Mouse (Mus musculus) ES-Bruce4 (cell line): Measurements from ENCODE around the gene Ankrd63.

Experiments used
- CTCF ChIP-seq: IDR thresholded peaks from one replicate; pipeline ENCODE4 v1.8.1; 2011; ENCODE audit warnings: low read depth, low read length
- POLR2A ChIP-seq: IDR thresholded peaks from one replicate; pipeline ENCODE4 v1.8.1; 2011; ENCODE audit warnings: low read length; ENCODE audit not compliant: insufficient read depth

DNA sequence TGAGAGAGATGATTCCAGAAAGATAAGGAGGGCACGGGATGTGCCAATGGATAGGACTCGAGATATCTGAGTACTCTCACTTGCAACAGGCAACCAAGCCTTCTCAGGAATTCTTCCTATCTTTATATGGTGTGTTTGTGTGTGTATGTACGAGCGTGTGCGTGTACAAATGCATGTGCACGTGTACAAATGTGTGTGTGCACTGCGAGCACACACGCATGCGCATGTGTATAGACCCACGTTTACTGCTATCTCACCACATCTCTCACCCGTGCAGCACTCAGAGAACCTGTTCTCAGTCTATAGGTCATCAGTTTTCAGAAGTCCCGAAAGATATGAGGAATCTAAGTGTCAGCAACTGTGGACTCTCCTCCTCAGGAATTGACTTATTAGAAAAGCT, 44.3 kb downstream of the Ankrd63 start:
- TF ChIP-seq POLR2A = no peak
- TF ChIP-seq CTCF = no peak
